Comparison of ENCODE assay signal across 8 mouse cellular contexts in the genomic region with DNA sequence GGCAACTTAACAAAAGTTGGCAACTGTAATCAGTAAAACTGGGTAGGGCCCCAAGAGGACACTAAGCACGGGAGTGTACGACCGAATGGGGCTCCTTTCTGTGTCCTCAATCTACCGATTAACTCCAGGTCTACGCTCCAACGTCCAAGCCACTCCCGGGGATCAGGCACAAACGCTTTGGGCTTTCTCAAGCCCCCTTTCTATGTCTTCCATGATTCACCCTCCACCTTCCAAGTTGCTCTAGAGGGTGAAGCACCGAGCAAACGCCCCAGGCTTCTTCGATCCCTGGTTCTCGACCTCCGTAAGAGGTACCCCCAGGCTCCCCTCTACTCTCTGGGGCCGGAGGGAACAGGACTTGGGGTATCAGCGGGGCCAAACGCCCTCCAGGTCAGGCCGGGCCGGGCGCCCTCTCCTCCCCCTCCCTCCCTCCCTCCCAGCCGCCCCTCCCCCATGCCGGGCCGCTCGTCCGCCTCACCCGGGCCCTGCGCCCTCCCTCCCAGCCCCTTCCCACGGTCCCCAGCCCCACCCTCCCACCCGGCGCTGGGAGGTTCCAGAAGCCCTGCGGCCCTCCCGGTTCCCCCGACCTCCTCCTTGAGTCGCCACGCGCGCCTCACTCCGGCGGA. TPM values are rescaled to one million over a fixed set of nuclear protein-coding genes. Genes with fewer than 3 reads are reported as not detected.
DNase-seq lines count a peak whose midpoint lies in the region; ATAC-seq and TF ChIP-seq lines count a peak whose summit lies in the region.

No protein-coding gene starts in this region.

- TF ChIP-seq CTCF in liver, postnatal 0 days (IDR thresholded peaks at IDR 0.05; ENCODE audit: low read depth): no peak
- TF ChIP-seq CTCF in olfactory bulb, adult 2 months (IDR thresholded peaks at IDR 0.05; ENCODE audit: insufficient read depth, low read depth, low read length): no peak

- no peak for TF ChIP-seq POLR2A in olfactory bulb, adult 2 months (IDR thresholded peaks at IDR 0.05; ENCODE audit: insufficient read depth, low read depth, low read length)

- H3K9ac ChIP-seq in neural tube, embryonic 11.5 days (ENCODE audit: low read length): peak overlapping the region; percentile 78
- peak overlapping the region; percentile 91 for H3K9ac ChIP-seq in hindbrain, embryonic 16.5 days (ENCODE audit: low read depth, low read length)
- H3K9ac ChIP-seq in liver, postnatal 0 days (replicated peaks): peak overlapping the region; percentile 91

- H3K27ac ChIP-seq in neural tube, embryonic 11.5 days (ENCODE audit: low read depth, low read length): peak overlapping the region; percentile 97
- H3K27ac ChIP-seq in hindbrain, embryonic 16.5 days (ENCODE audit: low read depth, low read length): peak overlapping the region; percentile 99
- peak overlapping the region; percentile 98 for H3K27ac ChIP-seq in liver, postnatal 0 days (ENCODE audit: low read depth)
- peak overlapping the region; percentile 84 for H3K27ac ChIP-seq in olfactory bulb, adult 2 months (ENCODE audit: insufficient read depth, low read depth, low read length)

- peak; percentile 72 for ATAC-seq in neural tube, embryonic 11.5 days (ENCODE audit: insufficient read depth, low FRiP score, low TSS enrichment)
- 0 out of 2 replicates have a peak, but pooled peaks have one; percentile 23 for ATAC-seq in erythroblast, adult 5-6 weeks (replicated peaks; ENCODE audit: low FRiP score, poor library complexity, severe bottlenecking)
- peak; percentile 80 for ATAC-seq in hindbrain, embryonic 16.5 days
- peak; percentile 57 for ATAC-seq in liver, postnatal 0 days

- H3K27me3 ChIP-seq in neural tube, embryonic 11.5 days (ENCODE audit: control insufficient read depth, insufficient read depth, low read length): no peaks in the 10 kb centered on the region
- no peaks in the 10 kb centered on the region for H3K27me3 ChIP-seq in hindbrain, embryonic 16.5 days (replicated peaks; ENCODE audit: control insufficient read depth, insufficient read depth, low read length)
- H3K27me3 ChIP-seq in liver, postnatal 0 days (ENCODE audit: insufficient read depth, low read length): no peaks in the 10 kb centered on the region

- peaks cover 10% of the 10 kb centered on the region; the same call in 1 of the 2 replicates for H3K4me1 ChIP-seq in neural tube, embryonic 11.5 days (ENCODE audit: control insufficient read depth, insufficient read depth, low read length)
- peaks cover 11% of the 10 kb centered on the region for H3K4me1 ChIP-seq in hindbrain, embryonic 16.5 days (ENCODE audit: control insufficient read depth, insufficient read depth, low read depth, low read length)
- peaks cover 20% of the 10 kb centered on the region for H3K4me1 ChIP-seq in liver, postnatal 0 days (ENCODE audit: insufficient read depth)
- H3K4me1 ChIP-seq in olfactory bulb, adult 2 months (ENCODE audit: control insufficient read depth, insufficient read depth, low read length): peaks cover 6% of the 10 kb centered on the region; the same call in 1 of the 2 replicates

- TF ChIP-seq EP300 in liver, postnatal 0 days (IDR thresholded peaks at IDR 0.05; ENCODE audit: low read depth): no peak

- 0 out of 2 replicates have a peak, but pooled peaks cover 3% of the 10 kb centered on the region for H3K36me3 ChIP-seq in neural tube, embryonic 11.5 days (ENCODE audit: control insufficient read depth, insufficient read depth, low read length)
- H3K36me3 ChIP-seq in hindbrain, embryonic 16.5 days (ENCODE audit: control insufficient read depth, insufficient read depth, low read length): peaks cover 5% of the 10 kb centered on the region
- peaks cover 8% of the 10 kb centered on the region for H3K36me3 ChIP-seq in liver, postnatal 0 days (replicated peaks; ENCODE audit: insufficient read depth, low read length)

- peak overlapping the region; percentile 64 for H3K4me2 ChIP-seq in neural tube, embryonic 11.5 days (ENCODE audit: low read depth)
- H3K4me2 ChIP-seq in hindbrain, embryonic 16.5 days (ENCODE audit: low read length): peak overlapping the region; percentile 70
- peak overlapping the region; percentile 90 for H3K4me2 ChIP-seq in liver, postnatal 0 days (ENCODE audit: low read depth, low read length)

- DNase-seq in neural tube, embryonic 11.5 days (ENCODE audit: low spot score): no peak
- DNase-seq in neural tube, embryonic 10.5 days (ENCODE audit: extremely low spot score, low spot score): no peak
- DNase-seq in adipocyte (ENCODE audit: low spot score): peak; percentile 59
- DNase-seq in liver, postnatal 0 days: no peak
- DNase-seq in ovary, adult 18-20 months (ENCODE audit: low spot score): no peak

- no peaks in the 10 kb centered on the region for H3K9me3 ChIP-seq in neural tube, embryonic 11.5 days (ENCODE audit: control insufficient read depth, low read length)
- H3K9me3 ChIP-seq in hindbrain, embryonic 16.5 days (ENCODE audit: control insufficient read depth, low read length): no peaks in the 10 kb centered on the region
- no peaks in the 10 kb centered on the region for H3K9me3 ChIP-seq in liver, postnatal 0 days (ENCODE audit: low read length)

- under 1% methylated on average over 20 of the region's 38 CpGs for WGBS in neural tube, embryonic 11.5 days
- WGBS in hindbrain, embryonic 16.5 days: under 1% methylated on average over 29 of the region's 38 CpGs
- under 1% methylated on average over 31 of the region's 38 CpGs for WGBS in liver, postnatal 0 days (ENCODE audit: insufficient replicate concordance)
- under 1% methylated on average over 36 of the region's 38 CpGs for WGBS in olfactory bulb, adult 2 months

- peak overlapping the region; percentile 85 for H3K4me3 ChIP-seq in neural tube, embryonic 11.5 days (ENCODE audit: low read depth, low read length)
- H3K4me3 ChIP-seq in hindbrain, embryonic 16.5 days (ENCODE audit: low read length): peak overlapping the region; percentile 90
- peak overlapping the region; percentile 92 for H3K4me3 ChIP-seq in liver, postnatal 0 days (ENCODE audit: low read depth, low read length)
- H3K4me3 ChIP-seq in olfactory bulb, adult 2 months (ENCODE audit: insufficient read depth, low read depth, low read length): peak overlapping the region; percentile 83

RNA-seq across cellular contexts. Expression of a gene that starts 0.6 kb away (rescaled TPM):
- 213 and 219 TPM in 2 replicates for polyA plus RNA-seq in neural tube, embryonic 11.5 days (2014; fragmentation: Nextera tagmentation; extraction: Ambion mirVana)
- 51.0 and 67.8 TPM in 2 replicates for total RNA-seq in erythroblast, adult 5-6 weeks (2015; ENCODE audit: low replicate concordance)
- 21.9 and 39.2 TPM in 2 replicates for total RNA-seq in erythroblast, adult 5-6 weeks (2017; ENCODE audit: low replicate concordance)
- polyA plus RNA-seq in hindbrain, embryonic 16.5 days (2015; fragmentation: Nextera tagmentation; extraction: Ambion mirVana): 164 and 176 TPM in 2 replicates
- 53.9 and 54.1 TPM in 2 replicates for polyA plus RNA-seq in liver, postnatal 0 days (2015; fragmentation: Nextera tagmentation; extraction: Ambion mirVana)
- polyA plus RNA-seq in olfactory bulb, adult 2 months (2012; ENCODE audit: insufficient read depth, insufficient read length, low replicate concordance, missing spikeins): not detected in 2 replicates

Comparison
In these comparisons a context has a peak if more than half of its experiments do, and no peak if none do; other contexts are left out.
1. ATAC-seq: peak in every context shown above with its lines; median percentile 80 in hindbrain, embryonic 16.5 days; 72 in neural tube, embryonic 11.5 days; 57 in liver, postnatal 0 days; 23 in erythroblast, adult 5-6 weeks.
2. RNA of a gene that starts 0.6 kb away (polyA plus RNA-seq): 213 to 219 TPM in neural tube, embryonic 11.5 days, 164 to 176 TPM in hindbrain, embryonic 16.5 days and 53.9 to 54.1 TPM in liver, postnatal 0 days; not detected in olfactory bulb, adult 2 months; every median in the first group is over 10 times any median in the second.
3. Peak in every context shown above with its lines, with median percentiles within 50 percentile points of each other: H3K27ac ChIP-seq, H3K4me2 ChIP-seq, H3K4me3 ChIP-seq and H3K9ac ChIP-seq.